In the genomic region with DNA sequence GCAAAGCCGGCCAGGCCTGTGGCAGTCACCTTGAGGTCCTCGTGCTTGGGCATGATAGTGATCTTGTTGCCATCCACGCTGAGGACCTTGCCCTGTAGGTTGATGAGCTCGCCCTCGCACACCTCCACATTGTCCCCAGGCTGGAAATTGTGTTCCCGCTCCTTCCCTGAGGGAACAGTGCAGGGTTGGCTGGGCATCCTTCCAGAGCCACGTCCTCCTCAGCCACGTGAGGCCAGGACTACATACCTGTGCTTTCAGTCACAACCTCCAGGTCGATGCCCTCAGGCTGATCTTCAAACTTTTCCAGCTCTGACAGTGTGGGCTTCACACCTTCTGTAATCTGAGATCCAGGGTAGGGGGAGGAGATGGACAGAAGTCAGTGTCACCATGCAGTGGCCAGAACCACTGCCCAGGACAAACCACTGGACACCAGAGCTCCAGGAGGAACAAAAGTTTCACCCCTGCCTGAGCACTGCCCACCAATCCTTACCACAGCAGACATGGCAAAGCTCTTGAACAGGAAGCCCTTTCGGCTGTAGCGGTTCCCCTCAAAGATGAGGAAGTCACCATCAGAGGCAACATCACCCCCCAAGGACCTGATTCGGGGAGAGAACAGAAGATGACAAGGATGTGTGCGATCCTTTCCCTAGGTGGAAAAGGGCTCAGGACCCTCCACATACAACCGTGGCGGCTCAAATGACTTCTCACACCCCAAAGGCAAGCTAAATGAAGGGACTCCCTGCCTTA, we compare ENCODE assay signal across 23 mouse cellular contexts. TPM values are rescaled to one million over a fixed set of nuclear protein-coding genes. Genes with fewer than 3 reads are reported as not detected.
DNase-seq lines count a peak whose midpoint lies in the region; ATAC-seq and TF ChIP-seq lines count a peak whose summit lies in the region.
"Had no signal": no experiment of that assay in that cellular context is flagged by ENCODE, and none has a peak within 500 bp of the region (broad histone marks: within the 10 kb centered on the region; RNA-seq: fewer than 3 reads in every experiment).

No protein-coding gene starts in this region.

- TF ChIP-seq CTCF in liver, postnatal 0 days (IDR thresholded peaks at IDR 0.05; ENCODE audit: low read depth), result no peak

- H3K27me3 ChIP-seq in liver, embryonic 16.5 days (ENCODE audit: control insufficient read depth, insufficient read depth, low read depth, low read length), result no peaks in the 10 kb centered on the region
- H3K27me3 ChIP-seq in liver, embryonic 11.5 days (replicated peaks; ENCODE audit: control insufficient read depth, insufficient read depth, low read length), result no peaks in the 10 kb centered on the region
- H3K27me3 ChIP-seq in liver, postnatal 0 days (ENCODE audit: insufficient read depth, low read length), result no peaks in the 10 kb centered on the region
- H3K27me3 ChIP-seq: CH12.LX; forebrain, embryonic 12.5 days; limb, embryonic 15.5 days had no signal

- H3K4me1 ChIP-seq in liver, embryonic 16.5 days (ENCODE audit: control insufficient read depth, low read depth, low read length), result no peaks in the 10 kb centered on the region; the same call in 1 of the 2 replicates
- no peaks in the 10 kb centered on the region for H3K4me1 ChIP-seq in liver, embryonic 11.5 days (replicated peaks; ENCODE audit: control insufficient read depth, insufficient read depth, low read length)
- H3K4me1 ChIP-seq in liver, postnatal 0 days (ENCODE audit: insufficient read depth), result peaks cover 4% of the 10 kb centered on the region; the same call in 1 of the 2 replicates
- H3K4me1 ChIP-seq: forebrain, embryonic 12.5 days; hindbrain, embryonic 10.5 days; limb, embryonic 15.5 days had no signal

- H3K36me3 ChIP-seq in liver, embryonic 16.5 days (ENCODE audit: control insufficient read depth, insufficient read depth), result peaks cover 69% of the 10 kb centered on the region
- H3K36me3 ChIP-seq in liver, embryonic 11.5 days (ENCODE audit: control insufficient read depth, insufficient read depth, low read length), result peaks cover 76% of the 10 kb centered on the region
- H3K36me3 ChIP-seq in liver, postnatal 0 days (replicated peaks; ENCODE audit: insufficient read depth, low read length), result peaks cover 94% of the 10 kb centered on the region

- ATAC-seq in liver, embryonic 16.5 days (ENCODE audit: low read depth), result peak; percentile 16; the same call in 1 of the 2 replicates
- no peak for ATAC-seq in liver, embryonic 11.5 days (replicated peaks; ENCODE audit: low FRiP score)
- peak; percentile 93 for ATAC-seq in liver, postnatal 0 days

- TF ChIP-seq EP300 in liver, postnatal 0 days (IDR thresholded peaks at IDR 0.05; ENCODE audit: low read depth), result peak; percentile 11; the same call in 1 of the 2 replicates

- no peaks in the 10 kb centered on the region for H3K9me3 ChIP-seq in liver, embryonic 16.5 days (replicated peaks; ENCODE audit: control insufficient read depth, low read length)
- no peaks in the 10 kb centered on the region for H3K9me3 ChIP-seq in liver, embryonic 11.5 days (ENCODE audit: control insufficient read depth, low read length)
- H3K9me3 ChIP-seq in liver, postnatal 0 days (ENCODE audit: low read length), result no peaks in the 10 kb centered on the region
- H3K9me3 ChIP-seq: forebrain, embryonic 12.5 days; hindbrain, embryonic 10.5 days; limb, embryonic 15.5 days had no signal

- H3K9ac ChIP-seq in liver, embryonic 16.5 days (ENCODE audit: low read depth, low read length), result no peak overlapping the region
- no peak overlapping the region for H3K9ac ChIP-seq in liver, embryonic 11.5 days (ENCODE audit: low read depth, low read length)
- no peak overlapping the region for H3K9ac ChIP-seq in liver, postnatal 0 days (replicated peaks)
- H3K9ac ChIP-seq: forebrain, embryonic 12.5 days; limb, embryonic 15.5 days had no signal

- no peak overlapping the region for H3K4me2 ChIP-seq in liver, embryonic 16.5 days (ENCODE audit: low read depth, low read length)
- H3K4me2 ChIP-seq in liver, embryonic 11.5 days, result no peak overlapping the region
- no peak overlapping the region for H3K4me2 ChIP-seq in liver, postnatal 0 days (ENCODE audit: low read depth, low read length)
- H3K4me2 ChIP-seq: forebrain, embryonic 12.5 days; limb, embryonic 15.5 days had no signal

- no peak overlapping the region for H3K4me3 ChIP-seq in liver, embryonic 16.5 days (ENCODE audit: low read depth, low read length)
- H3K4me3 ChIP-seq in liver, embryonic 11.5 days (ENCODE audit: low read depth, low read length), result no peak overlapping the region
- H3K4me3 ChIP-seq in liver, postnatal 0 days (ENCODE audit: low read depth, low read length), result no peak overlapping the region
- H3K4me3 ChIP-seq: forebrain, embryonic 12.5 days; hindbrain, embryonic 10.5 days; layer of hippocampus, adult 2 months; limb, embryonic 15.5 days; myocyte had no signal

- 72% methylated on average over 15 of the region's 15 CpGs for WGBS in liver, embryonic 16.5 days (ENCODE audit: insufficient replicate concordance)
- 86% methylated on average over 15 of the region's 15 CpGs for WGBS in liver, embryonic 11.5 days
- 68% methylated on average over 15 of the region's 15 CpGs for WGBS in liver, postnatal 0 days (ENCODE audit: insufficient replicate concordance)

- peak; percentile 67 for DNase-seq in kidney, adult 11 months
- no peak for DNase-seq in kidney, postnatal 4 days
- DNase-seq in liver, embryonic 11.5 days (ENCODE audit: low spot score), result no peak
- peak; percentile 71 for DNase-seq in liver, postnatal 0 days
- DNase-seq in adipocyte (ENCODE audit: low spot score), result no peak
- no peak for DNase-seq in gastrocnemius, adult 18-20 months (ENCODE audit: low spot score)
- DNase-seq: adrenal gland, postnatal 36 days; cerebellum, adult 18-20 months; gastrocnemius, postnatal 14 days; midbrain, embryonic 14.5 days; thymus, postnatal 36 days had no signal

- H3K27ac ChIP-seq in liver, embryonic 16.5 days (ENCODE audit: low read length), result no peak overlapping the region
- no peak overlapping the region for H3K27ac ChIP-seq in liver, embryonic 11.5 days (ENCODE audit: low read depth, low read length)
- H3K27ac ChIP-seq in liver, postnatal 0 days (ENCODE audit: low read depth), result peak overlapping the region; percentile 52; the same call in 1 of the 2 replicates
- H3K27ac ChIP-seq: forebrain, embryonic 12.5 days; hindbrain, embryonic 10.5 days; layer of hippocampus, adult 2 months; limb, embryonic 15.5 days had no signal

RNA-seq across cellular contexts. Expression of a gene that starts 10.3 kb away (rescaled TPM):
- polyA plus RNA-seq in liver, embryonic 16.5 days (2015; fragmentation: Nextera tagmentation; extraction: Ambion mirVana), result 66.1 and 67.9 TPM in 2 replicates
- polyA plus RNA-seq in liver, embryonic 11.5 days (2014; fragmentation: Nextera tagmentation; extraction: Ambion mirVana), result 217 and 224 TPM in 2 replicates
- polyA plus RNA-seq in liver, postnatal 0 days (2015; fragmentation: Nextera tagmentation; extraction: Ambion mirVana), result 52.0 and 53.9 TPM in 2 replicates
- 10 to 100 TPM; 40.4 to 48.4 TPM for total RNA-seq in gastrocnemius, adult 18-20 months (2021)

RNA-seq across cellular contexts. Expression of a gene that starts 16.4 kb away (rescaled TPM):
- 31.3 and 34.0 TPM in 2 replicates for polyA plus RNA-seq in liver, embryonic 16.5 days (2015; fragmentation: Nextera tagmentation; extraction: Ambion mirVana)
- polyA plus RNA-seq in liver, embryonic 11.5 days (2014; fragmentation: Nextera tagmentation; extraction: Ambion mirVana), result 77.9 and 78.9 TPM in 2 replicates
- polyA plus RNA-seq in liver, postnatal 0 days (2015; fragmentation: Nextera tagmentation; extraction: Ambion mirVana), result 18.7 and 21.0 TPM in 2 replicates
- total RNA-seq in gastrocnemius, adult 18-20 months (2021), result 10 to 100 TPM; 66.9 to 67.5 TPM

RNA-seq across cellular contexts. Expression of a gene that starts 20.1 kb away (rescaled TPM):
- not detected in 2 replicates for polyA plus RNA-seq in liver, embryonic 16.5 days (2015; fragmentation: Nextera tagmentation; extraction: Ambion mirVana)
- 0.31 and 0.62 TPM in 2 replicates for polyA plus RNA-seq in liver, embryonic 11.5 days (2014; fragmentation: Nextera tagmentation; extraction: Ambion mirVana)
- 0.12 TPM in 1 of 2 replicates, not detected in the other for polyA plus RNA-seq in liver, postnatal 0 days (2015; fragmentation: Nextera tagmentation; extraction: Ambion mirVana)
- not detected for total RNA-seq in gastrocnemius, adult 18-20 months (2021)
- total RNA-seq: gastrocnemius, postnatal 14 days; heart, adult 8-10 months had no signal

RNA-seq across cellular contexts. Expression of a gene that starts 28.3 kb away (rescaled TPM):
- 531 and 598 TPM in 2 replicates for polyA plus RNA-seq in liver, embryonic 16.5 days (2015; fragmentation: Nextera tagmentation; extraction: Ambion mirVana)
- polyA plus RNA-seq in liver, embryonic 11.5 days (2014; fragmentation: Nextera tagmentation; extraction: Ambion mirVana), result 1,377 and 1,547 TPM in 2 replicates
- polyA plus RNA-seq in liver, postnatal 0 days (2015; fragmentation: Nextera tagmentation; extraction: Ambion mirVana), result 653 and 673 TPM in 2 replicates
- 100 to 1,000 TPM; 385 to 425 TPM for total RNA-seq in gastrocnemius, adult 18-20 months (2021)

RNA-seq across cellular contexts. Expression of a gene that starts 31.2 kb away (rescaled TPM):
- polyA plus RNA-seq in liver, embryonic 16.5 days (2015; fragmentation: Nextera tagmentation; extraction: Ambion mirVana), result not detected in 2 replicates
- polyA plus RNA-seq in liver, embryonic 11.5 days (2014; fragmentation: Nextera tagmentation; extraction: Ambion mirVana), result not detected in 2 replicates
- 0.12 TPM in 1 of 2 replicates, not detected in the other for polyA plus RNA-seq in liver, postnatal 0 days (2015; fragmentation: Nextera tagmentation; extraction: Ambion mirVana)
- total RNA-seq in gastrocnemius, adult 18-20 months (2021), result not detected
- total RNA-seq: CH12.LX; gastrocnemius, postnatal 14 days; heart, adult 8-10 months; MEL had no signal
- polyA plus RNA-seq: embryonic facial prominence, embryonic 11.5 days; heart, embryonic 16.5 days; lung, embryonic 16.5 days; myocyte had no signal

Comparison
In these comparisons a context has a peak if more than half of its experiments do, and no peak if none do; other contexts are left out.
1. DNase-seq: peak in kidney, adult 11 months (single experiment) and liver, postnatal 0 days (single experiment); none in kidney, postnatal 4 days (0 of 2), liver, embryonic 11.5 days (single experiment), adipocyte (single experiment) and gastrocnemius, adult 18-20 months (single experiment).